Mouse (Mus musculus) megakaryocyte, embryonic 14.5 days (primary cell): ENCODE data around the gene Cdc42bpa.

ENCODE experiments used
- FLI1 ChIP-seq: IDR thresholded peaks from 2 replicates; pipeline ENCODE4 v1.6.1; 2012; ENCODE audit warnings: low read length, inconsistent platforms, mixed read lengths
- GATA1 ChIP-seq: IDR thresholded peaks from 3 replicates; pipeline ENCODE4 v1.6.1; 2012; ENCODE audit warnings: mixed read lengths, low read length, inconsistent platforms, borderline replicate concordance

DNA sequence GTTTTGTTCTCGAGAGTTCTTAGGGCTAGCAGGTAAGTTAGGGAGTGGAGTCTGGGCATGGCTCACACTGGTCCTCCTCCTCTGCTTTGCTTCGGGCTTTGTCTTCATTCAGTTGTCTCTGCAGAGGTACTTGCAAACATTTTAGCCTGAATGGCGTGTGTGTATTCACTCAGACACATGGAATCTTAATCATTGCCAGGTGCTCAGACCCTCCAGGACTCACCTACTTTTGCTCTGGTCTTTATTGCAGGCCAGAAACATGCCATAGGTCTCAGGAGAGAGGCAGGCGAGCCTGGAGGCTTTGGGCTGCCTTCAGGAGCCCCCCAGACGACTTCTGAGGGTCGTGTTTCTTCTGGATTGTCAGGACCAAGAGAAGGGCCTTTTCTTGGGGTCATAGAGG, 17.2 kb downstream of the Cdc42bpa start:
- no peak for TF ChIP-seq GATA1
- no peak for TF ChIP-seq FLI1
